Mouse (Mus musculus) kidney, postnatal 36 days (tissue): Measurements from ENCODE around the gene Olfm4.

Source experiments
- DNase-seq, 2 experiments: peaks; one replicate each; pipeline ENCODE4 v3.0.0; 2021 to 2022; ENCODE audit warnings: mixed read lengths in 2 of 2

Olfm4 gene

DNA sequence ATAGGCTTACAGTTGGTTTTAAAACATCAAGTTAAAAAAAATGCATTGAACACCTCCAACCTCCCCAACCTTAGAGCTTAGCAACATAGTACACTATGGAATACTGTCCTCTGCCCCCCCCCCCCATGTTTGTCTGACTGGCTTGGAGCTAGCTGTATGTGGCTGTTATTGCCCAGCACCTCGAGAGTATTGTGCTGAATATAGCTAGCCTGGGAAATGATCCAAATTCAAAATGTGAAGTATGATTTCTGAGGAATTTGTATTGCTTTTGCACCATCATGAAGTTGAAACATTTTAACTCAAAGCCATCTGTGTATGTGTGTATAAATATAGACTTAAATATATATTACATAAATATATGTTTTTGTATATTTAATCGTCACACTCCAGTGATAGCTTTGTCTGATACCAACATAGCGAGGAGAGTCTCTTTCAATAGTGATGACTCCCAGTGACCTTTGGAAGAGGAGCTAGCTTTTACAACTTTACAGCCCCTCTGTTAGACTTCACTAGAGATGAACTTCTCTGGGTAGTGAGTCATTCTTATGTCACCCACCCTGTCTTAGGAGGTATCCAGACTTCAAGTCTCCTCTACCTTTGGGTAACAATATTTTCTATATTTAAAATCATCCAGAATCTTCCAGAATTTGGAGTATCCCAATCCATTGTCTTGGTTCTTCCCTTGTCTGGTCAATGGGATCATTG, 45.6 kb downstream of the Olfm4 start:
- DNase-seq, result no peak

DNA sequence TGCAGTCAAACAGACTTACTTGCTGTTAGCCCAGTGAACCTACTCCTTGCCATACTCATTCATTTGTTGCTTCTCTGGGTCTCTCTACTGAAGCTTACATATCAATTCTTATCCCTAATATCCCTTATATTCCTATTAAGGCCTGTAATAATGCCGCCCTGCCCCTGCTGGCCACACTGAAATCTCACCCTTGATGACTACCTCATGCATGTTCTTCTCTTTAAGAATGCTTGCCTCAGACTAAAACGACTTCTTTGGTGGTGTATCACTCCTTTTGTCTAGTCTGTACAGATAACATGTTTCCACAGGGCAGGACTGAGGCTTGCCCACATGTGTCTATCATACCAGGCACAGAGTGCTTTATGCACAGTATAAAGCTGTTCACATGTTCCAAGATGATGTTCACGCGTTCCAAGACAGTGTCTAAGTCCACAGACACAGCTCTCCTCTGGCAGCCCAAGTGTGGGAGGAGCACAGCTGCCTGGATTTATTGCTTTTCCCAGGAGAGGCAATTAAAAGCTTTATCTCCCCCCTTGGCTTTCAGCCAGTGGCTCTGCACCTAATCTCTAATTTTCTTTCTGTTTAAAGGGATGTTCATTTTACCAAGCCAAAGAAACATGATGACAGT, 55.9 kb downstream of the Olfm4 start:
- DNase-seq, result peak; percentile 31

DNA sequence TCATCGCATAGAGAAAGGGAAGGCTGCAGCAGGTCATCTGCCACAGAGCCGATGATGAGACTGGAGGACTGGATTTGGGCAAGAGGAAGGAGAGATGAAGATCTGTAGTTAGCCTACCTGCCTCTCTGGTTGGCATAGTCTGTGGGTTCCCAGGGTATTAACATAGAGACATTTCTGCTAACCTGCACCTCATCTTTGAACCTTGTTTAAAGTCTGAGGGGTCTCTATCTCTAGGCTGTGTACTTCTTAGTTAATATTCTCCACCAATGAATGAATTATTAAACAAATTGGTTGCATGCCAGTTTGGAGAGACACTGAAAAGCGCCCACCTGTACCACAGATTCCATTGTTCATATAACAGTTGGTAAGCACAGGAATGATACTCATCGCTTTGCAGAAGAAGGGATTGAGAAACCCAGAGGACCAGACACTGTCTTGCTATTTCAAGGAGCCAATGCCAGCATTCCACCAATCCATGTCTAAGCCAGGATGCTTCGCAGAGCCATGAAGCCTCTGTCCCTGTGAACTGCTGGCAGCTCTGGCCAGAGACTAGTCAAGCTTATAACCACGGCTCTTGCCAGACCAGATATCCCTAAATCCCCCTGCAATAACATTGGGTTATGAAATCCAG, 62.3 kb downstream of the Olfm4 start:
- peak; percentile 61 to 64 for DNase-seq

DNA sequence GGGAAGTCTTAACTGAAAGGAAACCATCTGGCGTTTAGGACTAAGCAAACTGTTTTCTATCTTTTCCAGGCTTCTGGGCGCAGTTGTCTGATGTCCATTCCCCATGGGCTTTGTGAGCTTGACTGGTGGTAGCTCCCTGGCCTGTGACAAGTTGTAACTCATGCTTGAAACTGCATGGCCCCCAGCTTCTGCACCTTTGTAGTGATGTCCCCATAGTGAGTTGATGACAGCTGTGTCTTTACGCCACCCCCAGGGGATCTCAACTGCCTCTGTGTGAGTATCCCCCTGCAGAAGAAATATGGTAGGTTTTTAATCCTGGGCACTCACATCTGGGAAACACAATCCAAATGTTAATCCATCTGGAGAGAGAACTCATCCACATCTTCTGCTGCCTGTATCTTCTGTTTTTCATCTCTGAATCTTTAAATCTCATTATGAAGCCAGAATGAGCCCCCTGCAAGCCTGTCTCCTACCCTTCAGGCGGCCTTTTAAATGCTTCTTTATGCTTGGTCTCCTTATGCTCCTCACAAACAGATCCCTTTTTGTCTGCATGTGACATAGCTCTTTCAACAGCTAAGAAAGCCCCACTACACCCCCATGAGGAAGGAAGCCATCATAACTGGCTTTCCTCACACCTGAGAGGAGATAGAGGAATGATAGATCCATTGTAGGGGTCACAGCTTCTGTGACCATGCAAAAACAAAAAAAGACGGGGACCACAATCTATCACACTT, 63.7 kb downstream of the Olfm4 start:
- DNase-seq, result no peak

DNA sequence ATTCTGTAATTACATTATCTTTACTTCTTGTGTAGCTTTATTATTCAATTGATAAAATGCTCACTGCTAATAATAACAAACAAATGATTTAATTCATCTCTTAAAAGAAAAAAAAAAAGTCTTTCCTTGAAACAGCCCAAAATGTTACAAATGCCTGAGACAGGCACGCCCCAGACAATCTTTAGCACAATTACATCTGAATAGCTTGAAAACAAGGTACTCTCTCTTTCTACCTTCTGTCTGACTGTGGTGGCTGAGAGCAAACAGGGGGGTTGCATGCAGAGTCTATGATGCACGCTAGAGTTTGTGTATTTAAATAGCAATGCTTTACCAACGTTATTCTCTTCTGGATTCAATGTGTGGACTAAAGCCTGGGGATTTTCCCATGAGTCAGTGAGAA, 71.8 kb downstream of the Olfm4 start:
- DNase-seq, result no peak

DNA sequence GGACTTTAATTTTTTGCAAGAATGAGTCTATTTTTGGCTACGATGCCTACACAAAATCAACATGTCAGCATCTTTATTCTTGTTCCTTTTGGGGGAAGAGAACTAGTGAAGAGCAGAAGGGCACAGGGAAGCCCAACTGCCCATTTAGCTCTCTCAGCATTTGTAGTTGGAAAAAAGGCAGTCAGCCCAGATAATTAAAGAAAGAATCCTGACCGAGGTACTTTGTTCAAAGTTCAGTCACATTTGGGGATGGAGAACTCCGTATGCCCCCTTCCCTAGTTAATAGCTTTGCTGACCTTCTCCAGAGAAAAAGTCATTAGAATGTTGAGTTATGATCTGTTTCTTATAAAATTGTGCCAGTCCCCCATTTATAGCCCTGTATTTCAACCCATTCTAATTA, 77.8 kb downstream of the Olfm4 start:
- DNase-seq, result peak in 1 of 2 experiments; percentile 29

DNA sequence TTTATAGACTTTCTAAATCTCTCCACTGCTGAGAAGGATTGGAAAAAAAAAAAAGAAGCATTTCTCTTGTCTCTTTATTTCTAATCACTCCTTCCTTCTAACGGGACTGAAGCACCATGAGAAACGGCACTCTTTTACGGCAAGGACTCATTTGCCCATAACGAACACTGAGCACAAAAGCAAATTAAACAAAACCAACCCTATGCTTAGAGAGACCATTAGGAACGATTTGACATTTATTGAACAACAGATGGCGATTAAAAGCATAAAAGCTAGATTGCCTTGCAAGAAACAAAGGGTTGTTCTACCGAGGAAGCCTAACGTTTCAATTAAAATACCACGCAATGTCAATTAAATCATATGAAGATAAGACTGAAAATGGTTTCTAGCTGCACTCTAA, 79.0 kb downstream of the Olfm4 start:
- no peak for DNase-seq

DNA sequence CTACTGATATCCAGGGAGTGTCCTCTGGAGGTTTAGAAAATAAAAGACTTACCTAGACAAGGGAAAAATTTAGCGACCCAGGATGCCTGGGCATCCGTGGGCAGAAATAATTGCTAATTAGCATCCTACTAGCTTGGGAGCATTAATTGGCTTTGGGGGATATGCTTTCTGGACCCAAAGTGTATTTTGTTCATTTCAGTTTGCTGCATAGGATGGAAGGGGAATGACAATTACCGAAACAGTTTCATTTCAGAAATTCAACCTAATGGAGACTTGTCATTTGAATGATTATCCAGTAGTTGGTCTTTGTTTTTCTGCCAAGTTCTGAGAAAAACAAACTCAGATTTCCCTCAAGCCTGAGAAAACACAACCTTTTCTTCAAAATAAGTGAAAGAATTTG, 86.7 kb downstream of the Olfm4 start:
- no peak for DNase-seq
